Mouse (Mus musculus) midbrain, embryonic 12.5 days (tissue): ENCODE results near the gene Medag. TPM values are rescaled to one million over a fixed set of nuclear protein-coding genes. Genes with fewer than 3 reads are reported as not detected.

Experiments
- ATAC-seq: fragments of 200-750 bp; cut with Nextera tagmentation; 2 replicates; pipeline ENCODE4 v1.8.0; 2017; ENCODE audit warnings: low read depth, moderate TSS enrichment, moderate library complexity; ENCODE audit not compliant: low FRiP score
- H3K27ac ChIP-seq: fragments of 300-500 bp; sonication (generic); replicated peaks from 2 replicates; pipeline ENCODE4 v1.5.1; 2016; ENCODE audit warnings: mild to moderate bottlenecking
- H3K27me3 ChIP-seq: fragments of 300-500 bp; sonication (generic); 2 replicates; pipeline ENCODE4 v1.6.1; 2016; ENCODE audit warnings: mild to moderate bottlenecking
- H3K36me3 ChIP-seq: fragments of 300-500 bp; sonication (generic); 2 replicates; pipeline ENCODE4 v1.6.1; 2016
- H3K4me1 ChIP-seq: fragments of 300-500 bp; sonication (generic); 2 replicates; pipeline ENCODE4 v1.6.1; 2016
- H3K4me2 ChIP-seq: fragments of 300-500 bp; sonication (generic); replicated peaks from 2 replicates; pipeline ENCODE4 v1.6.1; 2016; ENCODE audit warnings: mild to moderate bottlenecking, moderate library complexity
- H3K4me3 ChIP-seq: fragments of 300-500 bp; sonication (generic); 2 replicates; pipeline ENCODE4 v1.5.1; 2016; ENCODE audit warnings: mild to moderate bottlenecking
- H3K9ac ChIP-seq: fragments of 300-500 bp; sonication (generic); replicated peaks from 2 replicates; pipeline ENCODE4 v1.6.1; 2016; ENCODE audit warnings: mild to moderate bottlenecking, moderate library complexity
- H3K9me3 ChIP-seq: fragments of 300-500 bp; sonication (generic); 2 replicates; pipeline ENCODE4 v1.6.1; 2016; ENCODE audit warnings: mild to moderate bottlenecking
- WGBS: fragments of 180-500 bp; shearing (Covaris S2); methylation state at CpG from one replicate; pipeline ENCODE4 v1.1.7; 2016; 5-methylcytosine and 5-hydroxymethylcytosine counted together
- polyA plus RNA-seq: library from polyadenylated mRNA; unstranded; fragments of >200 nt; fragmentation: Nextera tagmentation; extraction: Ambion mirVana; gene quantifications from 2 replicates; pipeline ENCODE4 v1.2.1, GENCODE M21; 2016

Medag gene
- polyA plus RNA-seq = 1.0 and 1.1 TPM in 2 replicates

DNA sequence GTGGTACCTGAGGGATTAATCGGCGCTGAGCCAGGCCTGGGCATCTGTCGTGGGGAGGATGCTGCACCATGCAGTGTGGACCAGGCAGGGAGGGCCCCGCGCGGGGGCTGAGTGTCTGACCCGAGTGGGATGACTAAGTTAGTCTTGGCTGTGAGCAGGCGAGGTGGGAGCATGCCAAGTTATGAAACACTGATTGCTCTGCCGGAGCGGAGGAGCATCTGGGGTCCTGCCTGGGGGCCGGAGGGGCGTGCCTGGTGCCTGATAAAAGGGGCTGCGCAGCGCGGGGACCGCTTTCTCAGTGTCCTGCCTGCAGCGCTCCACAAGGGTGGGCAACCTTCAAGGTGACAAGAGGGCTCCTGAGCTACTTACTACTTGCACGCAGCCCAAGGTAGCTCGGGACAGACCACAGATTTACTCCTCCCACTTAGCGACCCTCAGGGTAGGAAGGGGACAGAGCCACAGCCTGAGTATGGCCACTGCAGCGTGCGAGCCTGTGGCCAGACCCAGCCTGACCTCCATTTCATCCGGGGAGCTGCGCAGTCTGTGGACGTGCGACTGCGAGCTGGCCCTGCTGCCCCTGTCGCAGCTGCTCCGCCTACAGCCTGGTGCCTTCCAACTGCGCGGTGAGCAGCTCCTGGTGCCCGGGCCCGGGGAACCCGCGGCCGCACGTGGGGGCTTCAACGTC lies at the start of gene Medag:
Medag (plus strand) TSS at position 241 of the 685 bp plus-strand sequence.
- Histone ChIP-seq H3K4me3 (peak within 1 kb of the TSS; percentile 31), H3K9ac (peak within 1 kb of the TSS; percentile 37; the same call in 1 of the 2 replicates), H3K9me3 (no peaks in the 10 kb centered on the region), H3K4me1 (peaks cover 13% of the 10 kb centered on the region), H3K27ac (peak within 1 kb of the TSS; percentile 54), H3K27me3 (peaks cover 29% of the 10 kb centered on the region), H3K36me3 (no peaks in the 10 kb centered on the region), H3K4me2 (peak within 1 kb of the TSS; percentile 52)
- peak; percentile 76 for ATAC-seq
- whole genome bisulfite sequencing = 3% methylated on average over 38 of the region's 38 CpGs

GRCm38 (mm10) chr5:149362626-149363025 lies 48.9 kb upstream of the Medag start:
- Histone ChIP-seq H3K4me1 (no peaks in the 10 kb centered on the region), H3K4me2 (no peak overlapping the region), H3K4me3 (no peak overlapping the region), H3K27me3 (no peaks in the 10 kb centered on the region), H3K27ac (no peak overlapping the region), H3K9ac (no peak overlapping the region), H3K36me3 (no peaks in the 10 kb centered on the region), H3K9me3 (peaks cover 2% of the 10 kb centered on the region; the same call in 1 of the 2 replicates)
- WGBS = 92% methylated on average over 3 of the region's 3 CpGs
- ATAC-seq = no peak

GRCm38 (mm10) chr5:149363903-149364755 lies 47.4 kb upstream of the Medag start:
- Histone ChIP-seq H3K27ac (no peak overlapping the region), H3K9me3 (peaks cover 2% of the 10 kb centered on the region; the same call in 1 of the 2 replicates), H3K36me3 (no peaks in the 10 kb centered on the region), H3K4me2 (no peak overlapping the region), H3K9ac (no peak overlapping the region), H3K4me1 (no peaks in the 10 kb centered on the region), H3K27me3 (0 out of 2 replicates have a peak, but pooled peaks cover 7% of the 10 kb centered on the region), H3K4me3 (no peak overlapping the region)
- ATAC-seq = no peak
- 58% methylated on average over 16 of the region's 16 CpGs for WGBS

DNA sequence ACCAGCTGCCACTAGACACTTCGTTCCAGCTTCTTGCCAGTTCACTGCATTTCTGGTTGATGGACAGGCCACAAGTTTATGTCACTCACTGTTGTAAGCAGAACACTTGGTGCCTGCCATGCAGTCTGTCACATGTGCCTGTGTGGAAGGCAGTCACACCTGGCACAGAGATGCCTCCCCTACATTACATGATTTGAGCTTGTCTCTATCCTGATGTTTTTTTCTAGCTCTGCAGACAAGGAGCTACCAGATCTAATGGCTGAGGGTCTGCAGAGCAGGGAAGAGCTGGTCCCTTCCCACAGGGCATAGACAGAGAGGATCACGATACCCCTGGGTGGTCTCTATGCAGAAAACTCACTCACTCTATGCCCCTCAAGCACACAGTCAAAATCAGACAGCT lies 44.5 kb upstream of the Medag start:
- H3K27me3 ChIP-seq = 0 out of 2 replicates have a peak, but pooled peaks cover 11% of the 10 kb centered on the region
- H3K9me3 ChIP-seq = no peaks in the 10 kb centered on the region
- H3K36me3 ChIP-seq = no peaks in the 10 kb centered on the region
- 79% methylated on average over 2 of the region's 2 CpGs for WGBS
- no peak overlapping the region for H3K9ac ChIP-seq
- no peak overlapping the region for H3K4me2 ChIP-seq
- H3K4me3 ChIP-seq = no peak overlapping the region
- H3K4me1 ChIP-seq = no peaks in the 10 kb centered on the region
- no peak for ATAC-seq
- H3K27ac ChIP-seq = no peak overlapping the region

- 74% methylated on average over 7 of the region's 7 CpGs for WGBS
- Histone ChIP-seq H3K4me3 (no peak overlapping the region), H3K27me3 (0 out of 2 replicates have a peak, but pooled peaks cover 11% of the 10 kb centered on the region), H3K9me3 (no peaks in the 10 kb centered on the region), H3K4me2 (no peak overlapping the region), H3K36me3 (no peaks in the 10 kb centered on the region), H3K27ac (no peak overlapping the region), H3K4me1 (no peaks in the 10 kb centered on the region), H3K9ac (no peak overlapping the region)
- no peak for ATAC-seq
These were observed 43.7 kb upstream of the Medag start for GRCm38 (mm10) chr5:149367544-149368466.

DNA sequence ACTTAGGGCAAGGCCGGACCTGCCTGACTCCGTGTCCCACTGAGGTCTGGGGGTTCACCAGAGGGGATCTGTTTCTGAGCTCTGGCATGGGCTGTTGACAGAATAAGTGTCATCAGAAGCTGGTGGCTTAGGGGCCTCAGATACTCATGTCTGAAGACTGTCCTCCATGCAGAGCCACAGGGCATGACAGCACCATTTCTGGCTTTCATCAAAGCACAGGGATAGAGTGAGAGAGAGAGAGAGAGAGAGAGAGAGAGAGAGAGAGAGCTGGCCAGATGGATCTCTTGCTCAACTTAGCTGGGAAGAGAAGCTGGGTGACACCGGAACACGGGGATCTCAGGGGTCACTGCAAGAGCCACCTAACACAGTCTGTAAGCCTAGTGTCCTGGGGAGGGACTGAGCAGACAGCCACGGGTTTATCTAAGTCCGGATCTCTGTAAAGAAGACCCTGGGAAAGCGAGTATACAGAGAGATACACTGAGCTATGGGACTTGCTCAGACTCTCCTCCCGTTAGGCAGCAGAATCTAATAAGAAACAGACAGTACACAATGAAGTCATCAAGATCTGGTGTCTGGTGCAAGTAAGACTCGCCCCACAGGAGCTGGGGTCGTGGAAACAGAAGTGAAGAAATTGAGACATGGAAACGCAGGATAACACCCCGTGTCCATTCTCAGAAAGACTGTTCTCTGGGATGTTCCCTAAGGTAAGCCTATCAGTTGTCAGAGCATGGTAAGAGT lies 42.8 kb upstream of the Medag start:
- ATAC-seq = no peak
- no peak overlapping the region for H3K4me3 ChIP-seq
- H3K4me1 ChIP-seq = no peaks in the 10 kb centered on the region
- H3K9me3 ChIP-seq = no peaks in the 10 kb centered on the region
- no peak overlapping the region for H3K4me2 ChIP-seq
- H3K9ac ChIP-seq = no peak overlapping the region
- 71% methylated on average over 12 of the region's 12 CpGs for WGBS
- no peaks in the 10 kb centered on the region for H3K36me3 ChIP-seq
- no peak overlapping the region for H3K27ac ChIP-seq
- 0 out of 2 replicates have a peak, but pooled peaks cover 14% of the 10 kb centered on the region for H3K27me3 ChIP-seq

GRCm38 (mm10) chr5:149369373-149370035 lies 42.0 kb upstream of the Medag start:
- WGBS = 73% methylated on average over 21 of the region's 21 CpGs
- H3K9ac ChIP-seq = no peak overlapping the region
- 0 out of 2 replicates have a peak overlapping the region, but pooled peaks have one; percentile 15 for H3K27ac ChIP-seq

GRCm38 (mm10) chr5:149372018-149372417 lies 39.5 kb upstream of the Medag start:
- Histone ChIP-seq H3K27me3 (peaks cover 21% of the 10 kb centered on the region; the same call in 1 of the 2 replicates), H3K4me2 (no peak overlapping the region), H3K4me3 (no peak overlapping the region), H3K36me3 (no peaks in the 10 kb centered on the region), H3K9ac (no peak overlapping the region), H3K4me1 (peaks cover 20% of the 10 kb centered on the region), H3K9me3 (no peaks in the 10 kb centered on the region), H3K27ac (no peak overlapping the region)
- no peak for ATAC-seq
- WGBS = 89% methylated on average over 8 of the region's 8 CpGs

More at GRCm38 (mm10) chr5:149369373-149370035, 42.0 kb upstream of the Medag start:
- Histone ChIP-seq H3K27me3 (0 out of 2 replicates have a peak, but pooled peaks cover 16% of the 10 kb centered on the region), H3K9me3 (no peaks in the 10 kb centered on the region), H3K4me2 (no peak overlapping the region), H3K36me3 (no peaks in the 10 kb centered on the region), H3K4me3 (no peak overlapping the region), H3K4me1 (no peaks in the 10 kb centered on the region)
- ATAC-seq = no peak

DNA sequence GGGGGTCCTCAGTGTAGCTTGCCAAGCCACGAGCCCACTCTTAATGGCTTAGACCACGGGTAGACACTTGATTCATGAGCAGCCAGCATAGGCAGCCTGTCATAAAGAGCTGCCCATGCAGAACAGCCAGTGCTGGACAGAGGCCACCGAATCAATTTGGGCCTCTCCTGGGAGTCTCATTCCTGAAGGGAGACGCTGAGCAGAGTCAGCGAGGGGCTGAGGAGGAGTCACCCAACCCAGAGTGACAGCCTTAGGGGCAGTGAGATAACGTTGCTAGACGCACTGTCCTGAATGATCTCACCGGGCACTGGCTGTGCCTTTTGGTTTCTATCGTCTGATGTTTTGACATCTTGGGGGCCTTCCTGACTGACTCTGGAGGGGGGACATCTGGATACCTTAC lies 38.3 kb upstream of the Medag start:
- Histone ChIP-seq H3K27ac (no peak overlapping the region), H3K9me3 (no peaks in the 10 kb centered on the region), H3K4me3 (no peak overlapping the region), H3K4me2 (no peak overlapping the region), H3K4me1 (peaks cover 27% of the 10 kb centered on the region), H3K9ac (no peak overlapping the region), H3K27me3 (peaks cover 17% of the 10 kb centered on the region; the same call in 1 of the 2 replicates), H3K36me3 (no peaks in the 10 kb centered on the region)
- no peak for ATAC-seq
- WGBS = 49% methylated on average over 9 of the region's 9 CpGs

GRCm38 (mm10) chr5:149374026-149374425 lies 37.5 kb upstream of the Medag start:
- peaks cover 14% of the 10 kb centered on the region; the same call in 1 of the 2 replicates for H3K27me3 ChIP-seq
- WGBS = 79% methylated on average over 7 of the region's 7 CpGs
- H3K9me3 ChIP-seq = no peaks in the 10 kb centered on the region
- ATAC-seq = no peak
- H3K4me1 ChIP-seq = peaks cover 33% of the 10 kb centered on the region
- no peak overlapping the region for H3K27ac ChIP-seq
- H3K9ac ChIP-seq = no peak overlapping the region
- H3K4me3 ChIP-seq = no peak overlapping the region
- no peaks in the 10 kb centered on the region for H3K36me3 ChIP-seq
- H3K4me2 ChIP-seq = no peak overlapping the region
